Mouse (Mus musculus) megakaryocyte, embryonic 14.5 days (primary cell): ENCODE data around the gene Crnn.

ENCODE experiments used
- FLI1 ChIP-seq: IDR thresholded peaks from 2 replicates; pipeline ENCODE4 v1.6.1; 2012; ENCODE audit warnings: low read length, inconsistent platforms, mixed read lengths
- GATA1 ChIP-seq: IDR thresholded peaks from 3 replicates; pipeline ENCODE4 v1.6.1; 2012; ENCODE audit warnings: mixed read lengths, low read length, inconsistent platforms, borderline replicate concordance

- TF ChIP-seq FLI1 (no peak), GATA1 (no peak)
Measured at GRCm38 (mm10) chr3:93162996-93163592, 18.5 kb downstream of the Crnn start.
